In the genomic region with DNA sequence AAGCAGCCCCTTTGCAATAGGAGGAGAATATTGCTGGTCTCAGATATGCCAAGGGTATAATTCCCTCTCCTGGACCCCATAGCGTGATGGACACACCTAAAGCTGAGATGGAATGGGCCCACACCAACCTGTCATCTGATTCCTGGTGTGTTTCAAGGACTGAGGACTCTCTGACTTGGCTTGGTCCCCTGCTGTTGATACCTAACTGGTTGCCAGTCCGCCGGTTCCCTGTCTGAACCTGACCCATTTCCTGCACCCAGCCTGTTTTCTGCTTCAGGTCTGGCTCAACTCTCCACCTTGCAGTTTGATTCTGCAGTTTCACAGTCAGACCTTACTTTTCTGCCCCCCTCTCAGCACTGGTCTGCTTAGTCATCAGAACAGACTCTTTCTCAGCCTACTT, we compare ENCODE assay signal across 37 mouse cellular contexts. TPM values are rescaled to one million over a fixed set of nuclear protein-coding genes. Genes with fewer than 3 reads are reported as not detected.
"Had no signal": no experiment of that assay in that cellular context is flagged by ENCODE, and none has a peak within 500 bp of the region (broad histone marks: within the 10 kb centered on the region; RNA-seq: fewer than 3 reads in every experiment).

No protein-coding gene starts in this region.

- H3K4me1 ChIP-seq: liver, embryonic 15.5 days had no signal

- H3K4me2 ChIP-seq: limb, embryonic 12.5 days; limb, embryonic 13.5 days; limb, embryonic 15.5 days; liver, embryonic 11.5 days; liver, embryonic 12.5 days; liver, embryonic 13.5 days; liver, embryonic 15.5 days; lung, embryonic 14.5 days; lung, embryonic 15.5 days; midbrain, embryonic 11.5 days; midbrain, embryonic 12.5 days; midbrain, embryonic 13.5 days; midbrain, embryonic 15.5 days had no signal

- H3K27ac ChIP-seq: left cerebral cortex, adult 2 months; limb, embryonic 10.5 days; limb, embryonic 12.5 days; limb, embryonic 13.5 days; limb, embryonic 15.5 days; liver, embryonic 12.5 days; liver, embryonic 13.5 days; liver, embryonic 14.5 days; liver, embryonic 15.5 days; lung, embryonic 15.5 days; macrophage; midbrain, embryonic 10.5 days; midbrain, embryonic 12.5 days; midbrain, embryonic 13.5 days; midbrain, embryonic 15.5 days had no signal

- H3K36me3 ChIP-seq: limb, embryonic 10.5 days; limb, embryonic 12.5 days; limb, embryonic 13.5 days; limb, embryonic 15.5 days; liver, embryonic 12.5 days; liver, embryonic 13.5 days; liver, embryonic 15.5 days; lung, embryonic 15.5 days; midbrain, embryonic 10.5 days; midbrain, embryonic 12.5 days; midbrain, embryonic 13.5 days; midbrain, embryonic 15.5 days had no signal

- ATAC-seq: liver, embryonic 12.5 days; liver, postnatal 0 days; lung, postnatal 0 days; midbrain, embryonic 13.5 days; midbrain, embryonic 15.5 days; midbrain, embryonic 16.5 days had no signal

- DNase-seq: left cerebral cortex, postnatal 4 days; liver; liver, embryonic 13.5 days; liver, postnatal 0 days; lung, adult 18-20 months; lung, adult 2 months; lung, embryonic 14.5 days; lung, postnatal 10 days; lung, postnatal 14 days; lung, postnatal 36 days; lung, postnatal 4 days; midbrain, embryonic 14.5 days had no signal

- H3K9me3 ChIP-seq: limb, embryonic 10.5 days; limb, embryonic 12.5 days; limb, embryonic 13.5 days; limb, embryonic 15.5 days; liver, embryonic 12.5 days; liver, embryonic 13.5 days; liver, embryonic 15.5 days; lung, embryonic 15.5 days; midbrain, embryonic 10.5 days; midbrain, embryonic 12.5 days; midbrain, embryonic 13.5 days; midbrain, embryonic 15.5 days had no signal

- H3K9ac ChIP-seq: limb, embryonic 12.5 days; limb, embryonic 13.5 days; limb, embryonic 15.5 days; liver, embryonic 12.5 days; liver, embryonic 13.5 days; liver, embryonic 14.5 days; liver, embryonic 15.5 days; liver, postnatal 0 days; lung, embryonic 14.5 days; lung, embryonic 15.5 days; midbrain, embryonic 12.5 days; midbrain, embryonic 13.5 days; midbrain, embryonic 15.5 days had no signal

- H3K4me3 ChIP-seq: left cerebral cortex, adult 2 months; limb, embryonic 10.5 days; limb, embryonic 12.5 days; limb, embryonic 13.5 days; limb, embryonic 15.5 days; liver, embryonic 12.5 days; liver, embryonic 13.5 days; liver, embryonic 15.5 days; lung, embryonic 15.5 days; megakaryocyte, embryonic 14.5 days; midbrain, embryonic 10.5 days; midbrain, embryonic 12.5 days; midbrain, embryonic 13.5 days; midbrain, embryonic 15.5 days; myocyte had no signal

RNA-seq across cellular contexts. Expression of a gene that starts 17.5 kb away (rescaled TPM):
- polyA plus RNA-seq: limb, embryonic 11.5 days; limb, embryonic 12.5 days; limb, embryonic 13.5 days; limb, embryonic 14.5 days; liver, adult 2 months; liver, embryonic 11.5 days; liver, embryonic 12.5 days; liver, embryonic 13.5 days; liver, embryonic 14.5 days; liver, embryonic 15.5 days; liver, embryonic 16.5 days; liver, postnatal 0 days; lung, adult 2 months; lung, embryonic 14.5 days; macrophage; midbrain, embryonic 11.5 days; midbrain, embryonic 12.5 days; midbrain, embryonic 13.5 days; midbrain, embryonic 14.5 days; midbrain, embryonic 15.5 days; midbrain, embryonic 16.5 days; midbrain, postnatal 0 days; myocyte had no signal

RNA-seq across cellular contexts. Expression of a gene that starts 55.3 kb away (rescaled TPM):
- polyA plus RNA-seq: macrophage had no signal
